Mouse (Mus musculus): ENCODE data around the gene Gm20388.

DNA sequence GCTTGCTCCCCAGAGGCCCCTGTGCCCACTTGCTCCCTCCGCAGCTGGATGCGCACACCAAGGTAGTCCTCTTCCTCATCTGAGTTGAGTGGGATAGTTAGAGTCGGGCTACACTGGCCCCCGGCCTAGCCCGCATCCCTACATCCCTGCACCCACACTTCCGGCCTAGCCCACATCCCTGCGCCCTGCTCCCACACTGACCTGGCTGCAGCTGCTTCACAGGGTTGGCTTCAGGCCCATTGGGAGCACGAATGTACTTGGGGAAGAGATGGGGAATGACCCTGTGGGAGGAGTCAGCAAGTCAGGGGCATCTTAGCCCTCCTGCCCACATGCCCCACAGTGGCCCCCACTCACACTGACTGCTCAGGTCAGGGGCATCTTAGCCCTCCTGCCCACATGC lies 2571.8 kb downstream of the Gm20388 start:
- TF ChIP-seq CTCF (IDR thresholded peaks at IDR 0.05; ENCODE audit: borderline replicate concordance, insufficient read depth, low read depth, low read length) (no peak), POLR2A (IDR thresholded peaks at IDR 0.05; ENCODE audit: borderline replicate concordance, insufficient read depth, low read length) (no peak)
